Mouse (Mus musculus) regulatory T cell (primary cell): ENCODE data around the gene Tbx6.

Experiments
- in situ Hi-C: fragments of 300-600 bp; cut with MboI, MseI; formaldehyde crosslinking; loops from one replicate; pipeline ENCODE4 v1.15.1; 2025; ENCODE audit warnings: high pct_unique_total_duplicates

Gene Tbx6

GRCm38 (mm10) chr7:126767001-126767400 lies 14.3 kb upstream of the Tbx6 start:
- in situ Hi-C loops, result no loop called here

- in situ Hi-C loops, result no loop called here
Observed at GRCm38 (mm10) chr7:126770784-126771183, 10.5 kb upstream of the Tbx6 start.

- in situ Hi-C loops, result no loop called here
Observed at GRCm38 (mm10) chr7:126773351-126773750, 7.9 kb upstream of the Tbx6 start.

- in situ Hi-C loops, result no loop called here
Observed at GRCm38 (mm10) chr7:126774463-126774862, 6.8 kb upstream of the Tbx6 start.

- in situ Hi-C loops, result loop anchor here (5.0 kb wide), 1 partner anchor 73 kb away; no protein-coding TSS in a partner anchor
Observed at GRCm38 (mm10) chr7:126775185-126775977, 5.9 kb upstream of the Tbx6 start.

- in situ Hi-C loops, result loop anchor here (5.0 kb wide), 1 partner anchor 74 kb away; no protein-coding TSS in a partner anchor
Observed at GRCm38 (mm10) chr7:126775978-126776234, 5.4 kb upstream of the Tbx6 start.

- in situ Hi-C loops, result loop anchor here (5.0 kb wide), 1 partner anchor 74 kb away; no protein-coding TSS in a partner anchor
Observed at GRCm38 (mm10) chr7:126776598-126777057, 4.7 kb upstream of the Tbx6 start, which contains the start of gene Ypel3. Gene Ypel3 (plus strand): TSS chr7:126776955.

- in situ Hi-C loops, result loop anchor here (5.0 kb wide), 1 partner anchor 75 kb away; no protein-coding TSS in a partner anchor
Observed at GRCm38 (mm10) chr7:126777476-126777875, 3.8 kb upstream of the Tbx6 start.

- in situ Hi-C loops, result loop anchor here (5.0 kb wide), 1 partner anchor 76 kb away; no protein-coding TSS in a partner anchor
Observed at GRCm38 (mm10) chr7:126778147-126778546, 3.1 kb upstream of the Tbx6 start.

- in situ Hi-C loops, result loop anchor here (5.0 kb wide), 1 partner anchor 77 kb away; no protein-coding TSS in a partner anchor
Observed at GRCm38 (mm10) chr7:126779101-126779500, 2.2 kb upstream of the Tbx6 start.

GRCm38 (mm10) chr7:126779983-126780970 lies 1.0 kb upstream of the Tbx6 start:
- in situ Hi-C loops, result loop anchor here (5.0 kb wide), 1 partner anchor 78 kb away; no protein-coding TSS in a partner anchor

- in situ Hi-C loops, result no loop called here
Observed at GRCm38 (mm10) chr7:126781661-126782370, 533 bp downstream of the Tbx6 start.

GRCm38 (mm10) chr7:126782693-126783092 lies 1.4 kb downstream of the Tbx6 start:
- in situ Hi-C loops, result no loop called here

- in situ Hi-C loops, result no loop called here
Observed at GRCm38 (mm10) chr7:126784469-126784868, 3.2 kb downstream of the Tbx6 start.

- in situ Hi-C loops, result no loop called here
Observed at GRCm38 (mm10) chr7:126785056-126785455, 3.8 kb downstream of the Tbx6 start.

GRCm38 (mm10) chr7:126786142-126786541 lies 4.9 kb downstream of the Tbx6 start:
- in situ Hi-C loops, result no loop called here

GRCm38 (mm10) chr7:126789141-126789540 lies 7.9 kb downstream of the Tbx6 start:
- in situ Hi-C loops, result no loop called here

GRCm38 (mm10) chr7:126791851-126792720 lies 10.8 kb downstream of the Tbx6 start, which contains the start of gene Ppp4c:
Gene Ppp4c (minus strand): TSS chr7:126792496.
- in situ Hi-C loops, result loop anchor here (10.0 kb wide), 1 partner anchor 957 kb away; no protein-coding TSS in a partner anchor

- in situ Hi-C loops, result loop anchor here (10.0 kb wide), 1 partner anchor 958 kb away; no protein-coding TSS in a partner anchor
Observed at GRCm38 (mm10) chr7:126792721-126793443, 11.6 kb downstream of the Tbx6 start.
